Mouse (Mus musculus) layer of hippocampus, postnatal 36 days (tissue): ENCODE data around the gene Mybpc1. TPM values are rescaled to one million over a fixed set of nuclear protein-coding genes. Genes with fewer than 3 reads are reported as not detected.
"Not testable (repeated sequence)": the region's sequence is repeated elsewhere in the genome, so short reads cannot be mapped to it uniquely, and the experiment has no call there.

Experiments used
- DNase-seq, 2 experiments: peaks; one replicate each; pipeline ENCODE4 v3.0.0; 2022
- total RNA-seq, 2 experiments: library from RNA; stranded (reverse); gene quantifications; 2 replicates each; pipeline ENCODE4 v1.2.3; 2021

Gene Mybpc1
- total RNA-seq, 2 experiments from 2014 or later = 1.0 to 1.5 TPM

DNA sequence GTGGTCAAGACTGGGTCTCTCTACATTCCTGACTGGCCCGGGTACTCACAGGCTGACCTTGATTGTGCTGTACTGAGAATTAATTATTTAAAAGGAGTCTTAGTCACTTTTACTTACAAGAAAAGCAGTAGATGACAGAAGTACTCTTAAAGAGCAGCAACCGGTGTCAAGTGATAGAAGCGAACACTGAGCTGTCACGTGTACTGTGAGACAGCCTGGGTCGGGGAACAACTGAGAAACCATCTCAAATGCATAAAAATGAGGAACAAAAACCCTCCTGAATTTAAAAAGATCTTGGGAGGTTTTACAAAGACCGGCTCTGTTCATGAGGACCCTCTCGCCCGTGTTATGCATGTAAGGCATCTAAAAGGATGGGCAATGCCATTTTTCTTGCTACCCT is 112.3 kb downstream of the Mybpc1 start:
- DNase-seq = no peak

DNA sequence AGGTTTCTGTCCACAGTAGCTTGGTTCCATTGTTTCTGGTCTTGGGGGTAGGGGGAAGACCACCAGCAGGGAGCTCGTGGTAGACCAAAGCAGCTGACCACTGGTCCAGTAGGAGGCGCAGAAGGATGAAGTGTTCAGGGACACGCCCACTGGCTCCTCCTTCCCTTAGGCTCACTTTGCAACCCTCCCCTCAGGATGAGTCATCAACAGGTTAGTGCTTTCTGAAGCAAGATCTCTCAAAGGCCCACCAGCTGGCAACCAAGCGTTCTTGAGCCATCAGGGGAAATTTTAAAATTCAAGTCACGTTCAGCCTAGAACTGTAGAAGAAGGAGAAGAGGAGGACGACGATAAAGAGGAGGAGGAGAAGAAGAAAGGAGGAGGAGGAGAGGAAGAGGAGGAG is 113.3 kb downstream of the Mybpc1 start:
- no peak for DNase-seq

- DNase-seq = no peak
Measured at GRCm38 (mm10) chr10:88488629-88489028, 116.3 kb downstream of the Mybpc1 start.

DNA sequence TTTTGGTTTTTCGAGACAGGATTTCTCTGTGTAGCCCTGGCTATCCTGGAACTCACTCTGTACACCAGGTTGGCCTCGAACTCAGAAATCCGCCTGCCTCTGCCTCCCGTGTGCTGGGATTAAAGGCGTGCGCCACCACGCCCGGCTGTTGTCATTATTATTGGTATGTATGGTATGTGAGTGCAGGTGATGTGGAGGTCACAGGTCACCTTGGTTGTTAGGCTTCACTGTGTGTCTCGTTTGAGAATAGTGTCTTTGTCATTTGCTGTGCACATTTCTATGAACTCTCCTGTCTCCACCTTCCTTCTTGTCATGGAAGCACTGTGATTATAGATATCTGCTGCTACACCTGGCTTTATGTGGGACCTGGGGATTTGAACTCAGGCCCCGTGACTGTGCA is 122.1 kb downstream of the Mybpc1 start:
- DNase-seq = not testable (repeated sequence)

Other genes with a start within 250 kb of the Mybpc1 start
- gene Dram1, start 226.1 kb downstream of the Mybpc1 start, total RNA-seq = 1 to 10 TPM; 1.2 to 1.5 TPM
- gene Gnptab, start 226.0 kb downstream of the Mybpc1 start, total RNA-seq = 10 to 100 TPM; 71.5 to 80.8 TPM
- 1 to 10 TPM in 1 of 2 experiments, under 1 TPM in 1; 0.90 to 1.2 TPM for gene Sycp3, start 145.6 kb downstream of the Mybpc1 start, total RNA-seq
- 10 to 100 TPM; 42.3 to 47.0 TPM for gene Chpt1, start 101.1 kb downstream of the Mybpc1 start, total RNA-seq
- not detected for gene Spic, start 79.9 kb upstream of the Mybpc1 start, total RNA-seq
- gene Arl1, start 125.7 kb upstream of the Mybpc1 start, total RNA-seq = 100 to 1,000 TPM; 137 to 140 TPM
- 10 to 100 TPM; 20.7 to 26.3 TPM for gene Utp20, start 221.7 kb upstream of the Mybpc1 start, total RNA-seq